Mouse (Mus musculus): Measurements from ENCODE around the gene Scrn2. TPM values are rescaled to one million over a fixed set of nuclear protein-coding genes. Genes with fewer than 3 reads are reported as not detected.

Gene Scrn2
- polyA plus RNA-seq, 1 experiment from 2014 or later = 44.1 TPM

DNA sequence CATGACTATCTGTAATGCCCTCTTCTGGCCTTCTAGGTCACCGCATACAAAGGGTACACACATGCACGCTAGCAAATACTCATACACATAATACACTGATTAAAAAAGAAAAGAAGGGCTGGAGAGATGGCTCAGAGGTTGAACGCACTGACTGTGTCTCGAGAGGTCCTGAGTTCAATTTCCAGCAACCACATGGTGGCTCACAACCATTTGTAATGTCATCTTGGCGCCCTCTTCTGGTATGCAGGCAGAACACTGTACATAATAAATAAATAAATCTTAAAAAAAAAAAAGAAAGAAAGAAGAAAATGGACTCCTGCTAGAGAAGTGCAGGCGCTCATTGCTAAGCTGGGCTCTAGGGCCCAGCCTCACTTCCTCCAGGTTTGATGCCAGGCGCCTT is 16.1 kb downstream of the Scrn2 start:
- no peak overlapping the region for H3K27ac ChIP-seq
- no peak overlapping the region for H3K4me3 ChIP-seq
- H3K4me1 ChIP-seq = peaks cover 29% of the 10 kb centered on the region
- 79% methylated on average over 7 of the region's 7 CpGs for WGBS
- no peak for DNase-seq (ENCODE audit: extremely low spot score, low spot score)
- H3K36me3 ChIP-seq (replicated peaks) = peaks cover 49% of the 10 kb centered on the region
- H3K27me3 ChIP-seq (ENCODE audit: poor library complexity, severe bottlenecking) = no peaks in the 10 kb centered on the region
- H3K9me3 ChIP-seq = no peaks in the 10 kb centered on the region; the same call in 1 of the 2 replicates

DNA sequence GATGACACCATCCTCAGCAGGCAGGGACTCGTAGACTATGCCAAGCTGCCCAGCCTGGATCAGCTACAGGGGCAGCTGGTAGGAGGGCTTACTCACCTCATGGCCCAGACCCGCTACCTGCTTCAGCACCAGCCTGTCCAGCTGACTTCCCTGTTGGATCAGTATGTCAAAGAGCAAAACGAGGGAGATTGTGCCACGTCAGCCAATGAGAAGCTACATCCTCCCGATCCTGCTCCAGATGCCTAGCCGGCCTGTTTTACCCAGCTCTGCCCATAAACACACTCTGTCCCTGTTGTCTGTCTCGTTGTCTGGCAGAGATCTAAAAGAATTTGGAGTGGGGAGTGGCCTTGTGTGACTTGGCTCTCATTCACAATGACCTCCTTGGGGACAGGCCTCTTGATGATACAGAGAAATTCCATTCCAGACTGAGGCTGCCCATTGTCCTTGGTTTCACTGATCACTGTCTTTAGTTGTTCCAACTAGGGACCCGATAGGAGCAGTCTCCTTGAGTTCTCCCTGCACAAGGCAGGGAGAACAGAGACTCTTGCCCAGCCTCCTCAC is 18.4 kb downstream of the Scrn2 start:
- DNase-seq (ENCODE audit: extremely low spot score, low spot score) = no peak
- Histone ChIP-seq H3K27me3 (ENCODE audit: poor library complexity, severe bottlenecking) (no peaks in the 10 kb centered on the region), H3K9me3 (no peaks in the 10 kb centered on the region; the same call in 1 of the 2 replicates), H3K36me3 (replicated peaks) (peaks cover 56% of the 10 kb centered on the region), H3K4me3 (no peak overlapping the region), H3K4me1 (peaks cover 30% of the 10 kb centered on the region), H3K27ac (no peak overlapping the region)
- WGBS = 93% methylated on average over 8 of the region's 8 CpGs

DNA sequence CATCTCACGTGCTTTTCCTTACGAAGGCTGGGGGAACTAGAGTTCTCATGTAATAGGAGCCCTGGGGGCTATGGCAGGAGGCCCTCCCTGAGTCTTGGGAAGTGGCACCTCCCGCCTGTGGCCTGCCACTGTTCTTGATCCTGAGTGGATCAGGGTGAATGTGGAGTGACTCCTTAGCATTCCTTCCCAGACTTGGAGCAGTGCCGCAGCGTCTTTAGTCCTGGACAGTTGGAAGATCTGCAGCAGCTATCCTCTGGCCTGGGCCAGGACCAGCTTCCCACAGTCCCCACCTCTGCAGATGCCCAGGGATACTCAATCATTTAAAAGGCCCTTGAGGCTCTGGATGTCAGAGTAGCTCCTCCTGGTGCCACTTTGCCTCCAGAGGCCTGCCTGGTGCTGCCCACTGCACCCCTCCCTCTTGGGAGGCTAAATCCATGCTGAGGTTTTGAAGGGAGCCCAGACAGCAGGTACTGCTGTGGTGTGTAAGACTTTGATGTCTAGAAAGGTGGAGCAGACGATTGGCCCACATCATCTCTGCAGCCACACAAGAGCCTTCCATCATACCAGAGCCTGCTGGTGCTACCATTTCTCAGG is 19.9 kb downstream of the Scrn2 start:
- 76% methylated on average over 6 of the region's 6 CpGs for WGBS
- no peak overlapping the region for H3K27ac ChIP-seq
- H3K9me3 ChIP-seq = no peaks in the 10 kb centered on the region; the same call in 1 of the 2 replicates
- peaks cover 53% of the 10 kb centered on the region for H3K36me3 ChIP-seq (replicated peaks)
- DNase-seq (ENCODE audit: extremely low spot score, low spot score) = no peak
- H3K4me1 ChIP-seq = peaks cover 30% of the 10 kb centered on the region
- H3K27me3 ChIP-seq (ENCODE audit: poor library complexity, severe bottlenecking) = no peaks in the 10 kb centered on the region
- no peak overlapping the region for H3K4me3 ChIP-seq

DNA sequence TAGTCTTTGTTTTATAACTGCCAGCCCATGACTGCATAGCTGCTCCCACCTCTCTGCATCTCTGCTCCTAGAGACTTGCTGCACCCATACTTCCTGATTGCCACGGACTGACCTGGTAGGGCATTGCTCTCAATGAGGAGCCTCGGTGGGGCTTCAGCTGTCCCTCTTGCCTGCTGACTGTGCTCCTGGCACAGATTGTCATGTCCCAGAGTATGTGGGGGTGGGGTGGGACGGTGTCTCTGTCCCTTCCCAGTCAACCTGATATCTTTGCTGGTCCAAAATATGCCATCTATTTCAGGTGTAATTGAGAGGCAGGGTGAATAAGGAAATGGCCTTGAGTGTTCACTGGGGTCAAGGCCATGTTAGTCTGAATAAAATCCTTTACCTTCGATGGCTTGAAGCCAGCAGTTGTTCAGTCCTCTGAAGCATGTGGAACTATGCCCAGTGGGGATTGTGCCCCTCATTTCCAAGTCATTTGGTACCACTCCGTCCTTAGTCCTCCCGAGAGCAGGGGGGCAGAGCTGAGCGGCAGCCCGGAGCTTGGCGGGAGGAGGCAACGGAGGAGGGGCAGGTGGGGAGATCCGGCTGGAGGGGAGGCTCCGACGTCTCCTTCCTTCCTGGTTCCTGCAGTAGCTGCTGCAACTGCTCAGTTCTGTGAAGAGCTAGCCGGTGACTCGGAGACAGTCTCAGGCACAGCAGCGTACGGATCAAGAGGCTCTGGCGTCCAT is 20.6 kb downstream of the Scrn2 start, which contains the start of gene Osbpl7:
Osbpl7 (plus strand) TSS at position 413 of the 728 bp plus-strand sequence.
- Histone ChIP-seq H3K36me3 (replicated peaks) (peaks cover 53% of the 10 kb centered on the region), H3K27me3 (ENCODE audit: poor library complexity, severe bottlenecking) (no peaks in the 10 kb centered on the region), H3K9me3 (no peaks in the 10 kb centered on the region; the same call in 1 of the 2 replicates), H3K4me3 (peak within 1 kb of the TSS; percentile 64), H3K4me1 (peaks cover 30% of the 10 kb centered on the region), H3K27ac (peak within 1 kb of the TSS; percentile 77)
- peak; percentile 67 for DNase-seq (ENCODE audit: extremely low spot score, low spot score)
- WGBS = 10% methylated on average over 18 of the region's 18 CpGs

DNA sequence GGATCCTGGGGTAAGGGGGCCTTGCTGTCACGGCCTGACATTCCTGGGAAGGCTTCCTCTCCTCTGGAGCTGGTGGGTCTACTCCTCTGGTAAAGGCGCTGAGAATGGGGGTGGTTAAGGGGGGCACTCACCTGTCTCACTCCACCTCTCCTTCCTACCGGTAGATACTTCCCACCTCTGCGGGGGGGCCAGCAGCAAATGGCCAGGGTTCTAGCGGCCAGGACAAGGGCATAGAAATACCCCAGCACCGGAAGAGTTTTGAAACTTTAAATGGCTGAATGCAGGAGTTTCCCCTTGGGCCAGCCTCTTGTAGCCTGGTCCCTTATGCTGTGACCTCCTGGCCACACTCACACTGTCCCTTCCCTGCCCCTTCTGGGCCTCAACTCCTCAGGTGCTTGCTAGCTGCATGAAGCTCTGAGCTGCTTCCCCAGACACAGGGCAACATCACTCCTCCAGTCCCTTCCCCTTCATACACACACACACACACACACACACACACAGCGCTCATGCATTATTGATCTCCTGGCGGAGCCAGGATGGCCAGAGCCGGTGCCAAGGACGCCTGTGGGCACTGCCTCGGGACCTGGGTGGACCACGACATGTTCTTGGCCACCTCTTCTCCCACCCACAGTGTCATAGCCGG is 21.3 kb downstream of the Scrn2 start:
- peak overlapping the region; percentile 64 for H3K4me3 ChIP-seq
- H3K27me3 ChIP-seq (ENCODE audit: poor library complexity, severe bottlenecking) = no peaks in the 10 kb centered on the region
- WGBS = 31% methylated on average over 13 of the region's 13 CpGs
- H3K27ac ChIP-seq = peak overlapping the region; percentile 77
- peaks cover 30% of the 10 kb centered on the region for H3K4me1 ChIP-seq
- DNase-seq (ENCODE audit: extremely low spot score, low spot score) = no peak
- H3K9me3 ChIP-seq = no peaks in the 10 kb centered on the region
- H3K36me3 ChIP-seq (replicated peaks) = peaks cover 55% of the 10 kb centered on the region

DNA sequence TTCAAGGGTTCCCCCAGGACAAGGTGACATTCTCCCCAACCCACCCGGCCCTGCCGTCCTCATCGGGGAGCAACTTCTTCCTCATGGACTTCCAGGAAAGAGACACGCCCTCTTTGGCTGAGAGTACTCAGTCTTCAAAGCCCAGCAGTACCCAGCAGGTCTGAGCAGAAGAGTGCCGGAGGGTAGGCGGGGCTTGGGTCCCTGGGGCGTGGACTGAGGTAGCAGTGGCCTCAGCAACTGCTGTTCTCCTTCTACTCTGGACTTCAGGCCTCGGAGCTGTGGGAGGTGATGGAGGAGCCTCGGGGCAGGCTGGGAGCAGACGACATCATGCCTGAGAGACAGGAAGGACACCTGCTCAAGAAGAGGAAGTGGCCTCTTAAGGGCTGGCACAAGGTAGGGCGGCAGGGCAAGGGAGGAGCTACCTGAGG is 22.5 kb downstream of the Scrn2 start:
- Histone ChIP-seq H3K4me1 (peaks cover 30% of the 10 kb centered on the region), H3K9me3 (no peaks in the 10 kb centered on the region), H3K27ac (no peak overlapping the region), H3K27me3 (ENCODE audit: poor library complexity, severe bottlenecking) (no peaks in the 10 kb centered on the region), H3K4me3 (peak overlapping the region; percentile 64), H3K36me3 (replicated peaks) (peaks cover 62% of the 10 kb centered on the region)
- 31% methylated on average over 11 of the region's 11 CpGs for WGBS
- no peak for DNase-seq (ENCODE audit: extremely low spot score, low spot score)

DNA sequence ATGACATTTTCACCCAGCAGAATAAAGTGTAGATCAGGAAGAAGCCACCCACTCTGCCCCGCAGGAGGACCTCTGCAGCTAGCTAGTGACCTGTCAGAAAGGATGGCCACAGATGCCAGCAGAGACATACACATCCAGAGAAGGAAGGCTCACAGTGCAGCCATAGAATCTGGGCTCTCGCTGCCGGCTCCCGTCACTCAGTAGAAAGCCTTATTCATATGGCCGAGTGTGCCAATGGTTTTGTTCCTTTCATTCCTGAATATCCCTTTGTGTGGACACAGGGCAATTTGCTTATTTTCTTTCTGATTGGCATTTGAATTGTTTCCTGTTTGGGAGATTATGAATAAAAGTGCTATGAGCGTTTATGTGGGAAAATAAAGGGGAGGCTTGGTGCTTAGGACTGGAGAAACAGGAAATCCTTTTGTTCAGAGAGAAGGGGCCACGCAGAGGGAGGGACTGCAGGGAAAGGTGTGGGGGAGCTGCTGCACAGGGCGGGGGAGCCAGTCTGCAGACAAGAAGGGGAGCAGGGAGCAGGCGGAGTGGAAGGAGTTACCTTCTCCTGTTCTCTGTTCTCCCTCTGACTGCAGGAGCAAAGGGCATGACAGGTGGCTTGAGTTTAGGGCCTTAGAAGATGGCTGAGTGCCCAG is 33.7 kb downstream of the Scrn2 start:
- H3K27ac ChIP-seq = peak overlapping the region; percentile 75
- H3K36me3 ChIP-seq (replicated peaks) = peaks cover 65% of the 10 kb centered on the region
- DNase-seq (ENCODE audit: extremely low spot score, low spot score) = no peak

DNA sequence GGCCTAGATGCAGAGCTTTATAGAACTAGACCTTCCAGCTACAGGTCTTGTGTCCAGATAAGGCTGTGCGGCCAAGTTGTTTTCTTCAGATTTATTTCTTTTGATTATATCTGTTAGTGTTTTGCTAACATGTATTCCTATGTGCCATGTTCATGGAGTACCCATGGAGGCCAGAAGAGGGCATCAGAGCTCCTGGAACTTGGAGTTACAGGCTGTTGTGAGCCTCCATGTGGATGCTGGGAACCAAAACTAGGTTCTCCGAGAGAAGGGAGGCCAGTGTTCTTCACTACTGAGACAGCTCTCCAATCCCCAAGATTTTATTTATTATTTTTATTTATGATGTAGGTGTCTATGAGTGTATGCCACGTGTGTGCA is 34.2 kb downstream of the Scrn2 start:
- WGBS = 88% methylated on average over 3 of the region's 3 CpGs
- Histone ChIP-seq H3K27ac (peak overlapping the region; percentile 75), H3K4me1 (peaks cover 28% of the 10 kb centered on the region), H3K4me3 (no peak overlapping the region), H3K27me3 (ENCODE audit: poor library complexity, severe bottlenecking) (no peaks in the 10 kb centered on the region), H3K36me3 (replicated peaks) (peaks cover 64% of the 10 kb centered on the region), H3K9me3 (no peaks in the 10 kb centered on the region)
- DNase-seq (ENCODE audit: extremely low spot score, low spot score) = no peak

More for the DNA sequence above, 33.7 kb downstream of the Scrn2 start:
- H3K4me1 ChIP-seq = peaks cover 28% of the 10 kb centered on the region
- peak overlapping the region; percentile 3 for H3K4me3 ChIP-seq
- 43% methylated on average over 9 of the region's 9 CpGs for WGBS
- no peaks in the 10 kb centered on the region for H3K9me3 ChIP-seq
- H3K27me3 ChIP-seq (ENCODE audit: poor library complexity, severe bottlenecking) = no peaks in the 10 kb centered on the region

DNA sequence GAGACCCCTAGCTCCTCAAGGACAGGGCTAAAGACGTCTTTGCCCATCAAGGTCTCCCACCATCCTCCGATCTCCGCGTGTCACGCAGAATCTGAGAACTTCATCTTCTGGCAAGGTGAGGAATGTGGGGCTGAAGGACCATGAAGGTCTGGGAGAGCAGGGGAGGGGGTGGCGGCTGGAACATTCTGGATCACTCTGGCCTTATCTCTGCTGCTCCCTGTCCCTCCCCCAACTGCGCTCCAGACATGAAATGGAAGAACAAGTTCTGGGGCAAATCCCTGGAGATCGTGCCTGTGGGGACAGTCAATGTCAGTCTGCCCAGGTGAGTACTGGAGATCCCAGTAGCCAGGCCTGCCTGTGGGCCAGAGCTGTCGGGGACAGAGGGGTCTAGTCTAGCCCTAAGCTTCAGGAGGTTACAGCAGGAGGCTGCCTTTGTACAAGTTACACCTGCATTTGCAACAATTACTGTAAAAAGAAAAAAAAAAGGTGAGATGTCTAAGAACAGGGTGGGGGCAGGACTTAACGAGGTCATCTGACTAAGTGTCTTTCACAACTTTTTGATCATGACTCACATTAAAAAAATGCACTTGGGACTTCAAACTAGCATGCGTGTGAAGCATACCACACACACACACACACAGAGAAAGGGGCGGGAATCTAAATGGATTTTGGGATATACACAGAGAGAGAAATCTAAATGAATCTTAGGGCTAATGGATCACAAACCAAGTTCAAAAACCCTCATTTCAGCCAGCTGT is 36.0 kb downstream of the Scrn2 start:
- H3K9me3 ChIP-seq = no peaks in the 10 kb centered on the region
- H3K27ac ChIP-seq = no peak overlapping the region
- DNase-seq (ENCODE audit: extremely low spot score, low spot score) = no peak
- H3K4me3 ChIP-seq = no peak overlapping the region
- no peaks in the 10 kb centered on the region for H3K27me3 ChIP-seq (ENCODE audit: poor library complexity, severe bottlenecking)
- WGBS = 91% methylated on average over 12 of the region's 12 CpGs
- peaks cover 46% of the 10 kb centered on the region for H3K36me3 ChIP-seq (replicated peaks)
- peaks cover 28% of the 10 kb centered on the region for H3K4me1 ChIP-seq

DNA sequence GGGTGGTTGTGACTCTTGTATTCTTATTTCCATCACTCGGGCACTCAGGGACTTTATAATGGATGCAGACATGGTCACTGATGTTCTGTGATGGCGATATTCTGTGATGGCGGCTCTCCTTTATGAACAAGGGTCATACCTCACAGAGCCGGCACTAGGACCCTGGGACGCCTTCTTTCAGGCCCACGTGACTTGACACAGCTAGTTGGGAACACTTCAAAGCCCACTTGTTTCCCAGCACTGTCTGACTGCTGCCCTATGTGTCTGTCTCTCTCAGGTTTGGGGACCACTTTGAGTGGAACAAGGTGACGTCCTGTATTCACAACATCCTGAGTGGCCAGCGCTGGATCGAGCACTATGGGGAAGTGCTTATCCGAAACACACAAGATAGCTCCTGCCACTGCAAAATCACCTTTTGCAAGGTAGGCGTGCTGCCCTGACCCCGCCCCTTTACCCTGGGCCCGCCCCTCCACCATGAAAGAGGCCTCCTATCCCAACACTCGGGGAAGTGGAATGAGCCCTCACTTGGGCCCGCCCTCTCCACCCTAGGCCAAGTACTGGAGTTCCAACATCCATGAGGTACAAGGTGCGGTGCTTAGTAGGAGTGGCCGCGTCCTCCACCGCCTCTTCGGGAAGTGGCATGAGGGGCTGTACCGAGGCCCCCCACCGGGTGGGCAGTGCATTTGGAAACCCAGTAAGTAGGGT is 37.1 kb downstream of the Scrn2 start:
- peaks cover 36% of the 10 kb centered on the region for H3K36me3 ChIP-seq (replicated peaks)
- H3K27me3 ChIP-seq (ENCODE audit: poor library complexity, severe bottlenecking) = no peaks in the 10 kb centered on the region
- DNase-seq (ENCODE audit: extremely low spot score, low spot score) = no peak
- H3K4me3 ChIP-seq = no peak overlapping the region
- peaks cover 28% of the 10 kb centered on the region for H3K4me1 ChIP-seq
- no peak overlapping the region for H3K27ac ChIP-seq
- no peaks in the 10 kb centered on the region for H3K9me3 ChIP-seq
- 47% methylated on average over 22 of the region's 22 CpGs for WGBS

DNA sequence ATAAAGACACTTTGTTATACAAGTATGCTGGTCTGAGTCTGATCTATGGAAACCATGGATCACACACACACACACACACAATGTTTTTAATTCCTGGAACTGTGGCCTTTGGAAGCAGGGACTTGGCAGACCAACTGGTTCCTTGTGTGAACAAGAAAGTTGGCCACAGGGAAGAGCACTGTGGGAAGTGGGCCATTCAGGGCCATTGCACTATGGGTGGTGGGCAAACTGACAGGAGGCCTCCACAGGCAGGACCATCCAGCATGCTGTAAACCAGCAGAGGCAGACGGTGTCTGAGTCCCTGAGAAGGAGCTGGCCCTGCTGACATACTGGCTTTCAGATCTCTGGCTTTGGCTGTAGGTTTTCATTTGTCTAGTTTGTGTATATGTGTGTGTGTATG is 39.6 kb downstream of the Scrn2 start:
- Histone ChIP-seq H3K27me3 (ENCODE audit: poor library complexity, severe bottlenecking) (no peaks in the 10 kb centered on the region), H3K36me3 (replicated peaks) (peaks cover 31% of the 10 kb centered on the region), H3K27ac (no peak overlapping the region), H3K9me3 (no peaks in the 10 kb centered on the region), H3K4me3 (no peak overlapping the region), H3K4me1 (peaks cover 13% of the 10 kb centered on the region)
- 72% methylated on average over 1 of the region's 1 CpGs for WGBS
- DNase-seq (ENCODE audit: extremely low spot score, low spot score) = no peak
